Mouse (Mus musculus): Measurements from ENCODE around the gene Gpc6. TPM values are rescaled to one million over a fixed set of nuclear protein-coding genes. Genes with fewer than 3 reads are reported as not detected.

The Gpc6 gene
- total and polyA plus RNA-seq, 3 experiments: not detected

- no peaks in the 10 kb centered on the region for H3K79me2 ChIP-seq (ENCODE audit: control insufficient read depth, insufficient read depth, low read length, poor library complexity)
- no peak for DNase-seq (ENCODE audit: low read depth, low spot score)
- no peak overlapping the region for H3K4me3 ChIP-seq (ENCODE audit: control insufficient read depth in 1 of 2, insufficient read depth in 1 of 2, low read depth in 2 of 2, low read length in 2 of 2)
- TF ChIP-seq E2F4 (IDR thresholded peaks at IDR 0.05; ENCODE audit: borderline replicate concordance, low read depth, low read length) (no peak), CHD2 (IDR thresholded peaks at IDR 0.05; ENCODE audit: low read length) (no peak), USF1 (IDR thresholded peaks at IDR 0.05; ENCODE audit: low read depth, low read length) (no peak), RCOR1 (IDR thresholded peaks at IDR 0.05; ENCODE audit: low read depth, low read length) (no peak), NELFE (IDR thresholded peaks at IDR 0.05; ENCODE audit: low read depth, low read length) (no peak), ELF1 (IDR thresholded peaks at IDR 0.05; ENCODE audit: low read depth, low read length) (no peak), TBP (IDR thresholded peaks at IDR 0.05; ENCODE audit: low read depth, low read length) (no peak), MEF2A (IDR thresholded peaks at IDR 0.05; ENCODE audit: extremely low read depth, insufficient replicate concordance, low read depth, low read length, poor library complexity, severe bottlenecking) (no peak), GATA1 (IDR thresholded peaks at IDR 0.05; ENCODE audit: low read depth, low read length) (no peak), BHLHE40 (IDR thresholded peaks at IDR 0.05; ENCODE audit: borderline replicate concordance, low read depth, low read length) (no peak), RAD21 (IDR thresholded peaks at IDR 0.05; ENCODE audit: low read depth, low read length) (no peak), HCFC1 (IDR thresholded peaks at IDR 0.05; ENCODE audit: low read depth, low read length) (no peak), SMC3 (IDR thresholded peaks at IDR 0.05; ENCODE audit: low read depth, low read length) (no peak), KAT2A (conservative IDR thresholded peaks at IDR 0.05; ENCODE audit: low read depth, low read length) (no peak), POLR2AphosphoS5 (IDR thresholded peaks at IDR 0.05; ENCODE audit: borderline replicate concordance, low read depth, low read length) (no peak), CHD1 (IDR thresholded peaks at IDR 0.05; ENCODE audit: low read depth, low read length) (no peak), GABPA (IDR thresholded peaks at IDR 0.05; ENCODE audit: low read depth, low read length) (no peak), MYC (IDR thresholded peaks at IDR 0.05; ENCODE audit: low read depth, low read length) (no peak), USF2 (IDR thresholded peaks at IDR 0.05; ENCODE audit: borderline replicate concordance in 1 of 2, insufficient read depth in 1 of 2, low read depth in 1 of 2, low read length in 2 of 2) (no peak), CTCF (IDR thresholded peaks at IDR 0.05 in 2 of 3, conservative IDR thresholded peaks at IDR 0.05 in 1 of 3; ENCODE audit: control insufficient read depth in 1 of 3, insufficient read depth in 1 of 3, low read depth in 2 of 3, low read length in 3 of 3, poor library complexity in 1 of 3, severe bottlenecking in 1 of 3) (no peak)
- H3K9ac ChIP-seq (ENCODE audit: control insufficient read depth, low read depth, low read length, poor library complexity, severe bottlenecking): no peak overlapping the region
- H3K27me3 ChIP-seq (ENCODE audit: control insufficient read depth in 1 of 2, insufficient read depth in 2 of 2, low read length in 2 of 2): no peaks in the 10 kb centered on the region
- H3K9me3 ChIP-seq (replicated peaks; ENCODE audit: insufficient read depth, low read length): no peaks in the 10 kb centered on the region
- H3K4me1 ChIP-seq (ENCODE audit: control insufficient read depth in 1 of 2, insufficient read depth in 2 of 2, low read length in 2 of 2): no peaks in the 10 kb centered on the region
- no peaks in the 10 kb centered on the region for H3K36me3 ChIP-seq (ENCODE audit: control insufficient read depth in 1 of 2, insufficient read depth in 2 of 2, low read length in 2 of 2)
- no peak overlapping the region for H3K27ac ChIP-seq (ENCODE audit: control insufficient read depth, low read depth, low read length)
Measured at GRCm38 (mm10) chr14:116947461-116947860, 22.3 kb downstream of the Gpc6 start.

GRCm38 (mm10) chr14:116947939-116948591 is 22.9 kb downstream of the Gpc6 start:
- Histone ChIP-seq H3K27ac (ENCODE audit: control insufficient read depth, low read depth, low read length) (no peak overlapping the region), H3K9ac (ENCODE audit: control insufficient read depth, low read depth, low read length, poor library complexity, severe bottlenecking) (no peak overlapping the region)
- TF ChIP-seq TBP (IDR thresholded peaks at IDR 0.05; ENCODE audit: low read depth, low read length) (no peak), USF2 (IDR thresholded peaks at IDR 0.05; ENCODE audit: borderline replicate concordance in 1 of 2, insufficient read depth in 1 of 2, low read depth in 1 of 2, low read length in 2 of 2) (no peak), ZKSCAN1 (IDR thresholded peaks at IDR 0.05; ENCODE audit: low read depth, low read length) (no peak), NELFE (IDR thresholded peaks at IDR 0.05; ENCODE audit: low read depth, low read length) (no peak), GATA1 (IDR thresholded peaks at IDR 0.05; ENCODE audit: low read depth, low read length) (no peak), BHLHE40 (IDR thresholded peaks at IDR 0.05; ENCODE audit: borderline replicate concordance, low read depth, low read length) (no peak), MEF2A (IDR thresholded peaks at IDR 0.05; ENCODE audit: extremely low read depth, insufficient replicate concordance, low read depth, low read length, poor library complexity, severe bottlenecking) (no peak), CHD1 (IDR thresholded peaks at IDR 0.05; ENCODE audit: low read depth, low read length) (no peak), GABPA (IDR thresholded peaks at IDR 0.05; ENCODE audit: low read depth, low read length) (no peak)

More at GRCm38 (mm10) chr14:116947939-116948591, 22.9 kb downstream of the Gpc6 start:
- Histone ChIP-seq H3K4me3 (ENCODE audit: control insufficient read depth in 1 of 2, insufficient read depth in 1 of 2, low read depth in 2 of 2, low read length in 2 of 2) (no peak overlapping the region), H3K27me3 (ENCODE audit: control insufficient read depth in 1 of 2, insufficient read depth in 2 of 2, low read length in 2 of 2) (no peaks in the 10 kb centered on the region), H3K4me1 (ENCODE audit: control insufficient read depth in 1 of 2, insufficient read depth in 2 of 2, low read length in 2 of 2) (no peaks in the 10 kb centered on the region), H3K36me3 (ENCODE audit: control insufficient read depth in 1 of 2, insufficient read depth in 2 of 2, low read length in 2 of 2) (no peaks in the 10 kb centered on the region), H3K79me2 (ENCODE audit: control insufficient read depth, insufficient read depth, low read length, poor library complexity) (no peaks in the 10 kb centered on the region), H3K9me3 (replicated peaks; ENCODE audit: insufficient read depth, low read length) (no peaks in the 10 kb centered on the region)
- DNase-seq (ENCODE audit: low read depth, low spot score): no peak
